Mouse (Mus musculus): Measurements from ENCODE around the gene 1500011B03Rik.

Gene 1500011B03Rik

DNA sequence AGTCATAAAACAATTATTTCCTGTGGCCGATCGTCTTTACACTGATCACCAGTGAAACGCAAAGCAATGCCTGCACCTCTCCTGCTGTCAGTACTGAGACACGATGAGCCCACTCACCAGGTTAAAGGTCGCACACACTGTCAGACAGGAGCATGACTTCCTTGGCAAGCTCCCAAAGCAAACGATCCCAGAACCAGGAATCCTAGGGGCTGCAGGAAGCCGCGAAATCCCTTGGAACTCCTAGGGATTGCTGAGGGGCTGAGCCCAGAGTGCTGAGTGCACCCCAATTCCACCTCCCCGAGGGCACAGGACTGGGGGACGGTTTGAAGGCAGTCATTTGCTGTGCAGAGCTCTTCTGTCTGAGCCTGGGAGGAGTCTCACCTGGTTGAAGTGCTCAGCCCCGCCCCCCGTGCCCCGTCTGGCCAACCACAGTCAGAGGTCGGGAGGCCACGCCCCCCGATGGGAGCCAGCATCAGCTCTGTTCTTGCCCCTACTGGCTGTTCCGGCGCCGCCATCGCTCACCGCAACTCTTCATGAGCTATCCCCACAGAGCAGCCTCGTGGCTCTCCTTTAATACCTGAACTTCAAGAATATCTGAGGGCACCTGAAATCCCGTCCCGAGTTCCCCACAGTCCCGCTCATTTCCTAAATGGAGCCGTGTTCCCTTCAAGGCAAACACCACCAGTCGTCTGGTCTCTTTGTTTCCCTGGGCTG lies 2.9 kb upstream of the 1500011B03Rik start:
- peak; percentile 95 for DNase-seq (ENCODE audit: low read depth, low spot score)
- H3K36me3 ChIP-seq (ENCODE audit: control insufficient read depth, insufficient read depth, low read length, poor library complexity, severe bottlenecking), result no peaks in the 10 kb centered on the region
- H3K27me3 ChIP-seq (ENCODE audit: control insufficient read depth, insufficient read depth, low read length, poor library complexity, severe bottlenecking), result no peaks in the 10 kb centered on the region

DNA sequence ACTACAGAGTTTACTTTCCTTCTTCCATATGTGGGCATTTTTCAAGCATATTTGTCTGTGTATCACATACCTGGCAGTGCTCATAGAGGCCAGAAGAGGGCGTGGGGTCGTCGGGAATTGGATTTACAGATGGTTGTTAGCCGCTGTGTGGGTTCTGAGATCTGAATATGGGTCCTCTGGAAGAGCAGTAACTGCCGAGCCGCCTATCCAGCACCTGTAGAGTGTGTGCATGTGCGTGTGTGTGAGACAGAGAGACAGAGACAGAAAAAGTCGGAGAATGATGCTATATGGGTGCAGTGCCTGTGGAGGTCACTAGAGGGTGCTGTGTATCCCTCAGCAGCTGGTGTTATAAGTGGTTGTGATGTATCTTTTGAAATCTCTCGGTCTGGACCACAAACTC lies 929 bp upstream of the 1500011B03Rik start:
- DNase-seq (ENCODE audit: low read depth, low spot score), result peak; percentile 84
- no peaks in the 10 kb centered on the region for H3K36me3 ChIP-seq (ENCODE audit: control insufficient read depth, insufficient read depth, low read length, poor library complexity, severe bottlenecking)
- no peaks in the 10 kb centered on the region for H3K27me3 ChIP-seq (ENCODE audit: control insufficient read depth, insufficient read depth, low read length, poor library complexity, severe bottlenecking)

DNA sequence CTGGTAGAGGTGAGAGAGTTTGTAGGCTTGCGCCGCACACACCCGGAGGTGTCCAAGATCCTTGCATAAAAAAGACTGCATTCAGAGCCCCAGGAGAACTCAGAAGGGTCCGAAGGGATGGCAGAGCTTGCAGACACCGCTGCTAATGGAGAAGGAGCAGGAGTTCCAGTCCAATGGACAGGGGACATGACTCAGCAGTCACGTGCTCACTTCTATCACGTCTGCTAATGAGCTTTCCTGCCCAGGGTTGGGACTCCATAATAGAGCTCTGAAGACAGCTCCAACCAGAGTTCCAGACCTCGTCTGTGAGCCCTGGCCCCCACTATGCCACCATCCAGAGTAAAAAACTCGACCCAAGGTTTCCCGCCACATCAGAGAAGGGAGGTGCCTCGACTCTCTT lies 5.1 kb downstream of the 1500011B03Rik start:
- Histone ChIP-seq H3K36me3 (ENCODE audit: control insufficient read depth, insufficient read depth, low read length, poor library complexity, severe bottlenecking) (no peaks in the 10 kb centered on the region), H3K27me3 (ENCODE audit: control insufficient read depth, insufficient read depth, low read length, poor library complexity, severe bottlenecking) (no peaks in the 10 kb centered on the region)
- DNase-seq (ENCODE audit: low read depth, low spot score), result no peak

- Histone ChIP-seq H3K27me3 (ENCODE audit: control insufficient read depth, insufficient read depth, low read length, poor library complexity, severe bottlenecking) (no peaks in the 10 kb centered on the region), H3K36me3 (ENCODE audit: control insufficient read depth, insufficient read depth, low read length, poor library complexity, severe bottlenecking) (no peaks in the 10 kb centered on the region)
- DNase-seq (ENCODE audit: low read depth, low spot score), result no peak
Observed at GRCm38 (mm10) chr5:114816599-114816998, 6.7 kb downstream of the 1500011B03Rik start.

- Histone ChIP-seq H3K27me3 (ENCODE audit: control insufficient read depth, insufficient read depth, low read length, poor library complexity, severe bottlenecking) (no peaks in the 10 kb centered on the region), H3K36me3 (ENCODE audit: control insufficient read depth, insufficient read depth, low read length, poor library complexity, severe bottlenecking) (peaks cover 3% of the 10 kb centered on the region; the same call in 1 of the 2 replicates)
- peak; percentile 87 for DNase-seq (ENCODE audit: low read depth, low spot score)
Observed at GRCm38 (mm10) chr5:114813525-114814181, 9.6 kb downstream of the 1500011B03Rik start.

GRCm38 (mm10) chr5:114809826-114810225 lies 13.4 kb downstream of the 1500011B03Rik start:
- H3K27me3 ChIP-seq (ENCODE audit: control insufficient read depth, insufficient read depth, low read length, poor library complexity, severe bottlenecking), result no peaks in the 10 kb centered on the region
- peaks cover 3% of the 10 kb centered on the region; the same call in 1 of the 2 replicates for H3K36me3 ChIP-seq (ENCODE audit: control insufficient read depth, insufficient read depth, low read length, poor library complexity, severe bottlenecking)
- no peak for DNase-seq (ENCODE audit: low read depth, low spot score)

DNA sequence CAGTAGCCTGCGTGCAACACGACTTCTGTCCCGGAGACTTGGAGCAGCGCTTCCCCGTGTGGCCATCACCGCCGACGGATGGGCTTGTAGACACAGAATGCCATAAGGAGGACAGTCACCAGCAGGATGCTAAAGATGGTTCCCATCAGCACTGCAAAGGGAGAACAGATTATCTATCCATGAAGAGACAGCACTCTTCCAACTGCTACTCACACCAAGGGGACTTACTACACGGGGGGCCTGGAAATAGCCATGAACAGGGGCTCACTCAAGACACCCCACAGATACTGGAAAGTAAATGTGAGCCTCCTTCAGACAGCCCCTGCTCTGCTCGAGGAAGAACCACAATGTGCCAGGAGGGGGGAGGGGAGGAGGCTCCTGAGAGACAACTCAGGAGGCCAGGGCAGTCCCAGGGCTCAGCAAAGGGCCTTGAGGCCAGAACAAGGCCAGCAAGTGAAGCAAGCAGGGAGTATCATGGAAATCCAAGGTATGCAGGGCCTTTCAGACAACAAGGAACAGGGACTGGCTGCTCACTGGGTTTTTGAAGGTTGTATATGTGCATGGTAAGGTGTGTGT lies 14.0 kb downstream of the 1500011B03Rik start:
- Histone ChIP-seq H3K27me3 (ENCODE audit: control insufficient read depth, insufficient read depth, low read length, poor library complexity, severe bottlenecking) (no peaks in the 10 kb centered on the region), H3K36me3 (ENCODE audit: control insufficient read depth, insufficient read depth, low read length, poor library complexity, severe bottlenecking) (peaks cover 3% of the 10 kb centered on the region; the same call in 1 of the 2 replicates)
- no peak for DNase-seq (ENCODE audit: low read depth, low spot score)

- H3K27me3 ChIP-seq (ENCODE audit: control insufficient read depth, insufficient read depth, low read length, poor library complexity, severe bottlenecking), result no peaks in the 10 kb centered on the region
- peaks cover 3% of the 10 kb centered on the region; the same call in 1 of the 2 replicates for H3K36me3 ChIP-seq (ENCODE audit: control insufficient read depth, insufficient read depth, low read length, poor library complexity, severe bottlenecking)
- no peak for DNase-seq (ENCODE audit: low read depth, low spot score)
Observed at GRCm38 (mm10) chr5:114808385-114808784, 14.9 kb downstream of the 1500011B03Rik start.

DNA sequence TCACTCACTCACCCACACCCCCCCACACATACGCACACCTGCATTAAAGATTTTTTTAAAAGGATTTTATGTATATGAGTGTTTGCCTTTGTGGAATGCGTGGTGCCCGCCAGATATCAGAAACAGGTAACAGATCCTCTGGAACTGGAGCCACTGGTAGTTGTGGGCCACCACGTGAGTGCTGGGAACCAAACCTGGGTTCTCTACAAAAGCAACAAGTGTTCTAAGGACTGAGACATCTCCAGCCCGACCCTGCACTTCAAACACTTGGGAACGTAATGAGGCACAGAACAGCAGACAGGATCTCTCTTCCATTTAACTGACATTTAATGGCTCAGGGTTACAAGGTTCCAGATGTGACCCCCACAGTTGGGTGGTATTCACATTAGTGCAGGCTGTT lies 15.4 kb downstream of the 1500011B03Rik start:
- Histone ChIP-seq H3K27me3 (ENCODE audit: control insufficient read depth, insufficient read depth, low read length, poor library complexity, severe bottlenecking) (no peaks in the 10 kb centered on the region), H3K36me3 (ENCODE audit: control insufficient read depth, insufficient read depth, low read length, poor library complexity, severe bottlenecking) (peaks cover 5% of the 10 kb centered on the region; the same call in 1 of the 2 replicates)
- no peak for DNase-seq (ENCODE audit: low read depth, low spot score)

DNA sequence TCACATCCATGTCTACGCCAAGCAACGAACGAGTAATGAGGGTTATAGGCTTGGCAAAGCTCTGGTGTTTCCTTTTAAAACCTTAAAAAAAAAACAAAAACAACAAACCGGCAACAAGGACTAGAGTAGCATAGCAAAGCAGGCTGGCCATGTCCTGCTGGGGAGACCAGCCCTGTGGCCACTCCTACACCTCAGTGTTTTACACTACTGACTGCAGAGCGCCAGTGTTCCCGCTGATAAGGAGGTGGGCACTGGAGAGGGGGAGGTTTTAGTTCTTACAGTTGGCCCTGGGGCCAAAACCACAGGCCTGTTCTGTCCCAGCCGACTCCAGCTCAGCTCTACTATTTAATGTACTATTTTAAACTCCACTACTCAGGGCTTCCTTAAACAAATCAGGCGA lies 15.8 kb downstream of the 1500011B03Rik start:
- Histone ChIP-seq H3K27me3 (ENCODE audit: control insufficient read depth, insufficient read depth, low read length, poor library complexity, severe bottlenecking) (no peaks in the 10 kb centered on the region), H3K36me3 (ENCODE audit: control insufficient read depth, insufficient read depth, low read length, poor library complexity, severe bottlenecking) (peaks cover 5% of the 10 kb centered on the region; the same call in 1 of the 2 replicates)
- DNase-seq (ENCODE audit: low read depth, low spot score), result no peak

DNA sequence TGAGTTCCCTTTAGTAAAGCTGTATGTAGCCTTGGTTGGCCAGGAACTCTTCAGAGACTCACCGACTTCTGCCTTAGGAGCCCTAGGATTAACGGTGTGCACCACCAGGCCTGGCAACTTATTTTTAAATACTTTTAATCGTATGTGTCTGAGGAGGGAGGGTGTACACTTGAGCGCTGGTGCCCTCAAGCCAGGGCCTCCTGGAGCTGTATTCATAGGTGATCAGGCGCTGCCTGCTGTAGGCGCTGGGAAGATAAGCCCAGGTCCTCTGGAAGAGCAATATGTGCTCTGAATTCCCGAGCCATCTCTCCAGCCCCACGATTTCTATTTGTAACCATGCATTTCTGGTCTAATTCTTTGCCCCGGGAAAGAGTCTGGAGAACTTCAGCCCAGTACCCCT lies 16.2 kb downstream of the 1500011B03Rik start:
- DNase-seq (ENCODE audit: low read depth, low spot score), result no peak

DNA sequence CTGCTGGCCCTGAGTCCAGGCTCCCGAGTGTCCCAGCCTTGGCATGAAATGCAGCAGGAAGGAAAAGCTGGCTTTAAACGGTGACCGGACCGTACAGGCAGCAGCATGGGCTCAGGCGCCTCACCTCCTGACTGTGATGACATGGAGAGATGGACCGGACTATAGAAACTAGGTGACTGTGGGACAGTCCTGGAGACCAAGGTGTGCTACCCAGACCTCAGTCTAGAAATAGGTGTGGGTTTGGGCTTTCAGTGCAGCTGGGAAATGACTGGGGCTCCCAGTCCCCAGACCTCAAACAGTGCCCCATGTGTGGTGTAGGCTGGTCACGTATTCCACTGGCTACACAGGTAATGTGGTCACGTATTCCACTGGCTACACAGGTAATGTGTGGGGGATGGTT lies 16.6 kb downstream of the 1500011B03Rik start:
- H3K36me3 ChIP-seq (ENCODE audit: control insufficient read depth, insufficient read depth, low read length, poor library complexity, severe bottlenecking), result peaks cover 7% of the 10 kb centered on the region
- no peak for DNase-seq (ENCODE audit: low read depth, low spot score)
- no peaks in the 10 kb centered on the region for H3K27me3 ChIP-seq (ENCODE audit: control insufficient read depth, insufficient read depth, low read length, poor library complexity, severe bottlenecking)

More for the DNA sequence above, 16.2 kb downstream of the 1500011B03Rik start:
- H3K36me3 ChIP-seq (ENCODE audit: control insufficient read depth, insufficient read depth, low read length, poor library complexity, severe bottlenecking), result peaks cover 5% of the 10 kb centered on the region; the same call in 1 of the 2 replicates
- no peaks in the 10 kb centered on the region for H3K27me3 ChIP-seq (ENCODE audit: control insufficient read depth, insufficient read depth, low read length, poor library complexity, severe bottlenecking)

DNA sequence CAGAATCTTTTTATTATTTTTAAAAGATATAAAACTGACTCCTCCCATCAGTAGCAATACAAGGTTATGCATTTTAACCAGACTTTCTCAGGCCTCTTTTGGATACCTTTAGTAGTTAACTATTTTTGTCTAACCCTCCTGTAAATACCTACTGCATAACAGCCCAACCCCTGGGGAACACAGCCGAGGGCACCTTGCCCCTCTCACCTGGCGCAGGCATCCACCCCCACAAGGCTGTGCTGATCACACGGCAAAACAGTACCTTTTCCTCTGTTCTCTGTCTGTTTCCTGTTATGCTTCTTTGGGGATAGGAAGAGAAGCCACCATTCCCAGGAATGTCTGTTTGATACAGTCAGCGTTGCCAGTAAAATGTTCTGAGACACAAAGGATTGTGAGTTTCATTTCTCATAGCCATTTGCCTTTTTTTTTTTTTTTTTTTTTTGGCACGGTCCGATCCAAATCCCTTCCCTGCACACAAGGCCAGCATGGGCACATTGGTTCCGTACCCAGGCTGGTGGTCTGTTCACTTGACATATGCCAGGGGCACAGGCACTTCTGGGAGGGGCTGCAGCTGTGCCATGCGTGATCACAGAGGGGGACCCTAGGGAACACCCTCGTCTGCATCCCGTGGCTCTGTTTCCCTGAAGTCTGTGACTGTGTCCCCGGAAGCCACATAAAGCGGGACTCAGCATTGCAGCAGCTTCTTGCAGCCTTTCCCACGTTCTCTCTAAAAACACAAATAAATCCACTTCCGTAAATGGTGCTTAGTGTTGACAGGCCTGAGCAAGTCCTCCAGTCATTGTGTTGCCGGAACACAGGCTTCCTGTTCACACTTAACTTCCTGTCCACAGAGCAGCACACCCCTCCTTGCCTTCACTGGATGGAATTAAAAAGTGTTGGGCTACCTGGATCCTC lies 17.6 kb downstream of the 1500011B03Rik start:
- Histone ChIP-seq H3K27me3 (ENCODE audit: control insufficient read depth, insufficient read depth, low read length, poor library complexity, severe bottlenecking) (no peaks in the 10 kb centered on the region), H3K36me3 (ENCODE audit: control insufficient read depth, insufficient read depth, low read length, poor library complexity, severe bottlenecking) (peaks cover 14% of the 10 kb centered on the region)
- DNase-seq (ENCODE audit: low read depth, low spot score), result peak; percentile 76

- peaks cover 17% of the 10 kb centered on the region for H3K36me3 ChIP-seq (ENCODE audit: control insufficient read depth, insufficient read depth, low read length, poor library complexity, severe bottlenecking)
- DNase-seq (ENCODE audit: low read depth, low spot score), result no peak
- no peaks in the 10 kb centered on the region for H3K27me3 ChIP-seq (ENCODE audit: control insufficient read depth, insufficient read depth, low read length, poor library complexity, severe bottlenecking)
Observed at GRCm38 (mm10) chr5:114804958-114805357, 18.3 kb downstream of the 1500011B03Rik start.

All from splenic B cell, adult 2 months (primary cell).